Mouse (Mus musculus) retina, embryonic 14.5 days (tissue): ENCODE measurements around the gene Ccdc57.
"Not testable (repeated sequence)": the region's sequence is repeated elsewhere in the genome, so short reads cannot be mapped to it uniquely, and the experiment has no call there.

ENCODE experiments used
- DNase-seq: peaks from one replicate; pipeline ENCODE4 v3.0.0-alpha.2; 2015; ENCODE audit warnings: low spot score

Ccdc57 gene

DNA sequence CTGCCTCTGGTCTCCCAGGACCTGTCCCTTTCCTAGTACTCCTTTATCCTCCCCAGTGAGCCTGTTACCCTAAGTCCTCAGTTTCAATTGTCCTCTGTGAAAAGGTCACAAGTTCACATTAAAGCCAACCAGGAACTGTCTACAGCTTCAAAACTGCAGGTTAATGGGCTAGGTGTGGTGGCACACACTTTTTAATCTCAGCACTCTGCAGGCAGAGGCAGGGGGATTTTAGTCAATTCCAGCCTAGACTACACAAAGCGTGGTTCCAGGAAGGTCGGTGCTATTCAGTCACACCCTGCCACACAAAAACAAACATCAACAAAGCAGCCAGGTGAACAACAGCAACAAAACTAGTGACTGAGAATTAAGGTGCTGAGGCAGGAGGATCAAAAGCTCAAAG lies 81.1 kb downstream of the Ccdc57 start:
- DNase-seq = no peak

DNA sequence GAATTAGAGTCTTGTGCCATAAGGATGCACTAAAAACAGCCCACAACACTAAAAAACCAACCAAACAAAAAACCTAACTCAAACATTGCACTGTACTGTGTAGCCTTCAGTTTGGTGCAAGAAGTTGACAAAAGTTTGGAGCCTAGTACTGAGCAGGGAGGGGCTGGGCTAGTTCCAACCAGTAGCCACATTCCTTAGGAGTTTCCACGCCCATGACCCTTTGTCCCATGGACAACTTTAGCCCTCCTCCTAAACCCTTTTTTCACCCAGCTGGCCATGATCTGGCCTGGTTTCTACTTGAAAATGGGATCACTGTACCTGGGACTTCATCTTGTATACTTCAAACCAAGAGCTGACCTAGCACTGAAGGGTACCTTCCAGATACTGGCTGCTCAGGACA lies 81.5 kb downstream of the Ccdc57 start:
- DNase-seq = no peak

DNA sequence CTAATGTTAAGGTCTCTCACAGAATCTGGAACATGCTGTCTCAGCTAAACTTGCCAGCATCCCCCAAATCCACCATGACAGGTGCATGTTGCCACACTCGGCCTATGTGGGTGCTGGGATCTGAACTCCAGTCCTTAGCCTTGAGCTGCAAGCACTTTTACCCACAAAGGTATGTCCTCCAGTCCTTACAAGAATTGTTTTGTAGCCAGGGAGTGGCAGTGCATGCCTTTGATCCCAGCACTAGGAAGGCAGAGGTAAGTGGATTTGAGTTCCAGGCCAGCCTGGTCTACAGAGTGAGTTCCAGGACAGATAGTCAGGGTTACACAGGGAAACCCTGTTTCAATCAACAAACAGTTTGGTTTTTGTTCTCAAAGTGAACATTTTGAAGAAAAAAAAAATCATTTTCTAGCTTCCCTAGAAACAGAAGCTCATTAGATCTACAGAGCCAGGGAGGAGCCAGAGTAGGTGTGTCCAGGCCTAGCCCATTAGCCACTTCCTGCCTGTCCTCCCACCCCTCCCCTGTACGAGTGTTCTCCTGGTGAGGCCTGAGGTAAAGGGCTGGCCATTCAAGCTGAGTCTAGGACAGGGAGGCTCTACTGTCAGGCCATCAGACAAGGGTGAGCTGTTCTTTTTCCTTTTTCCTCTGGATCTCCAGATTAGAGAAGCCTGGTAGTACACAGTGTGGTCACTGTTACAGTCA lies 82.2 kb downstream of the Ccdc57 start:
- no peak for DNase-seq

DNA sequence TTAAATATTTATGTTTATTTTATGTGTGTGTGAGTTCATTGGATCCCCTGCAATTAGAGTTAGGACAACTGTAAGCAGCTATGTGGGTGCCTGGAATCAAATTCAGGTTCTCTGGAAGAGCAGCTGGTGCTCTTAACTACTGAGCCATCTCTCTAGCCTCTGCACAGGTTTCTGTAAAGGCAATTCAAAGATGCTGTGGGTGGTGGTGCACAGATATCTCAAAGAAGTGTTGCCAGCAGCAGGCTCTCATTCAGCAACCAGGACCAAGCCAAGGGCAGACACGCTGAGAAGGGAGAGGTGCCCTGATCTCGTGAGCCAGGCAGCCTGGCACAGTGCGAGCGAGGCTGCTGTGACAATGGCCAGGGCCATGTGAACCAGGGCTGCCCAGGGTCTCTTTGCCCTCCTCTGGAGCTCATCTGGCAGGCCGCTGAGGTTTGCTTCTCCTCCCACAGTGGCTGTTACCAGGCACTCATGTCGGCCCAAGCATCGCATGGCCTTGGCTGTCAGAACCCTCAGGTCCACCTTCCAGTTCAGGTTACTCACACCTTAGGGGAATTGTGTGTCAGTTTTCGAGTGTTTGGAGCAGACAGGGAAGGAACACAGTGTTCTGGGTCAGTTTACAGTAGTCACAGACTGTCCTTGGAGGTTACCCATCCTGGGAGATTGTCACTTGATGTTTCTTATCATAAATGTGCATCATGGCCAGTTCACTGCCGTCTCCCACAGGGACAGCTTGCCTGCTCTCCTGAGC lies 85.8 kb downstream of the Ccdc57 start:
- no peak for DNase-seq

DNA sequence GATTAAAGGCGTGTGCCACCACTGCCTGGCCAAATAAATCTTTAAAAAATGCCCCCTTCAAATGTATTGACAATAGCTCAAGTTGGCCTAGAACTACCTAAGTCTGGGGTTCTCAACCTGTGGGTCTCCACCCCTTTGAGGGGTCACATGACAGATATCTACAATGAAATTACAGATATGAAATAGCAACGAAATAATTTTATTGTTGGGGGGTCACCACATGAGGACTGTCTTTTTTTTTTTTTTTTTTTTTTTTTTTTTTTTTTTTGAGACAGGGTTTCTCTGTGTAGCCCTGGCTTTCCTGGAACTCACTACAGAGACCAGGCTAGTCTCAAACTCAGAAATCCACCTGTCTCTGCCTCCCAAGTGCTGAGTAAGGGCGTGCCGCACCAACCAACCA lies 88.3 kb downstream of the Ccdc57 start:
- no peak for DNase-seq

DNA sequence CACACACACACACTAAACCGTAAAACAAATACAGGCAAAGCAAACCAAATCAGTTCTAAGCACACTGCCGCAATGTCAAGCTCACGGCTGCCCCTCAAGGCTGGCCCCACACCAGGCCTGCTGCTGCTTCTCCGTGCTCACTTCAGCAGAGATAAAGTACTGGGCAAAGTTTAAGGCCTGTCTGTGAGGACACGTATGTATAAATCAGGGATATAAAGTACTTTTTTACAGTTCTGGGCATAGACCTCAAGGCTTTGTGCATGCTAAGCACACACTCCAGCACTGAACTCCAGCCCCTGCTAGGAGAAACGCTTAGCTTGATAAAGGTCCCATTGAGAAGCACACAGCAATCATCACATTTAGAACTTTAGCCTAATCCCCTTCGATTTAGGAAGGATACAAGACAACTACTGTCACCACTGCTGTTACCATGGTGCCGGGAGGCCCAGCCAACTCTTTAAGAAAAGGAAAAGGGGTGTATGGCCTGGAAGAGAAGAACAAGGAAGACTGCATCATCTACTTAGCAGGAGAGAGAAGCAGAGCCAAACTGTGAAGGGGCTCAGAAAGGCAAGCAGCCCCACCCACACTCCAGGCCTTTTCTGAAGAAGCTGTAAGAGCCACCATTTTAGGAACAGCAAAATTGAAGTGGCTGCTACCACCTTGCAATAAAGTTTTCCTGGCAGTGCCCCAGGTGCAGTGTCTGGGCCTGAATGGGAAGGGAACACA lies 99.0 kb downstream of the Ccdc57 start:
- DNase-seq = peak; percentile 15

DNA sequence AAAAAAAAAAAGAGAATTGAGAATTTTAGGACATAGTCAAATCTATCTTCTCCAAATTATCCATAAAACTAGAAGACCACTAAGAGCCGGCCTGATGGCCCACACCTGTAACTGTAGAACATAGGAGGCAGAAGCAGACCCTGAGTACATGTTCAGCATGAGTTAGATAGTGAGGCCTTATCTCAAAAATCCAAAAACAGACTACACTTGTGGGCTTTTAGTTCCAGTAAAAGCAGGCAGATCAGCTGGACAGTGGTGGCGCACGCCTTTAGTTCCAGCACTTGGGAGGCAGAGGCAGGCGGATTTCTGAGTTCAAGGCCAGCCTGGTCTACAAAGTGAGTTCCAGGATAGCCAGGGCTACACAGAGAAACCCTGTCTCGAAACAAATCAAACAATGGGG lies 99.7 kb downstream of the Ccdc57 start:
- not testable (repeated sequence) for DNase-seq

DNA sequence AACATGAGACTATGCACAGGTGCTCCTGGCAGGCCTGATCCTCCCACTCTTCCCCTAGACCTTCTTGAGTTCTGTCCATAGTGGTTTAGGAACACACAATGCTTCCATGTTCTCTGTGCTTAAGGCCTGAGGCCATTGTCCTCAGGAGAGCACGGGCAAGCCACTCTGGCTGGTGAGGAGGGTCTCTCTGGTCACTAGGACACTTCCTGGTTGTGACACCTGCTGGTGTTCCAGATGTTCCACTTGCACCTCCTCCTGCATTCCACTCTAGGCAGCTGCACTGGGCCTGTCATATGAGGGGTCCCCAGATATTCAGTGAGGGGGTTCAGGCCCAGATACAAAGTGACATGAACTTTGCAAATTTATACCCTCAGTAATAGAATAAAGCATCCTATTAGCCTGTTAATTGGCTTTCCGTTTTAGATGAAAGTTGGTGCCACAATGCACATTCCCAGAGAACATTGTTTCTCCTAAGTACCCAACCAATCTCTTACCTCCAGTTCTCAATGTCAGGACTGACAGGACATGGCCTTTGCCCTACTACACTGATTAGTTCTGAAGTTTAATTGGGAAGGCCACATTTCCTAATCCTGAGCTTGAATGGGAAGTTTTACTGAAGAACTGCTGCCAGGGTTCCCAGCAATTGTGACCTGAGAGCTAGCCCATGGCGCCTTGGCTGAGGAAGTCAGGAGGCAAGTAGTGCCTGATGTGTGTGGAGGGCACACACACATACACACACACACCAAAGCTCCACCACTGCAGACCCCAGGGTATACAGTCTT lies 100.8 kb downstream of the Ccdc57 start:
- DNase-seq = no peak

DNA sequence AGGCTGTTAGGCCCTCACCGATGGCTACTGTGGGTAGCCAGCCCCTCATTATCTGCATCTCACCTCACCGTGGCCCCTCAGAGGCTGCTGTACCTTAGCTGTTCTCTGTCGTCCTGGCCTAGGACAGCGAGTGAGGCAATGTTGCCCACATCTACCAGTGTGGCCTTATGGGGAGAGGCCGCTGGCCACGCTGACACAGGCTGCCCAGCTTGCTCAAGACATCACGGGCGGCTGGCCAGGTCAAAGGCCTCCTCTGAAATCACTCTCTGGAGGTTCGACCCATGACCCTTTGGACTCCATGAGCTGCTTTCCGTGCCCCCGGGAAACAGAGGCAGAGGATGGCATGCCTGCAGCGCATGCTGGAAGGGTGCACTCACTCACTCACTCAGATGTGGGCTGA lies 102.0 kb downstream of the Ccdc57 start:
- DNase-seq = no peak

DNA sequence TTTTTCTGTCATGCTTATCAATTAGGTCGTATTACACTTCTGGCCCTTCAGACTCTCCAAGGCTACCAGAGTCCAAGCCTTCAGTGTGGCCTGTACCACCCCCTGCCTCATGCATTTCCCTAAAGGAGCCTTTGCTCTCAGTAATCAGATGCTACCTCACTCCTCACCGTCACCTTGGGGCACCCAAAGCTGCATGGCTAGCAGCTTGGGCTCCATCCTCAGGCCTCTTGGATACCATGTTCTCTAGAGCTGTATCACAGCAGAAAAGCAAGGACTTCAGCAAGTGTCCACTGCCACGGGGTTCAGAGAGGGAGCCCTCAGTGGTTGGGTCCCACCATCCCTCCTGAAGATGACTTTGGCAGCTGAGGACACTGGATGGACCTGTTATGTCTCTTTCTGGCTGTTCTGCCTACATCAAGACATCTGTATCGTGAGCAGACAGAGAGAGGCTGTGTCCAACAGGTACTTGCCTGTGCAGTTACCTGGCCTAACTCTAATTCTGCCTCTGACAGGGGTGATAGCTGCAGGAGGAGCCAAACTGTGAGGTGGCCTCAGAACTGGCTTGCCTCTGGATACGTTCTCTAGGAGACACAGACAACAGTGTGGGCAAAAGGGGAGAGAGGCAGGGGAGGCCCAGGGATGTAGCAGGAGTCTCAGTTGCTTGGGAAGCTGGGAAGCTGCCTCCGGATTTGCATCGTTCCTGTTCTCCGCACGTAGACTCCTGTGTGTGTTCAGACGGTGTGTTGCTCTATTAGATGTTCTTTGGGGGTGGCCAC lies 102.7 kb downstream of the Ccdc57 start:
- DNase-seq = no peak

DNA sequence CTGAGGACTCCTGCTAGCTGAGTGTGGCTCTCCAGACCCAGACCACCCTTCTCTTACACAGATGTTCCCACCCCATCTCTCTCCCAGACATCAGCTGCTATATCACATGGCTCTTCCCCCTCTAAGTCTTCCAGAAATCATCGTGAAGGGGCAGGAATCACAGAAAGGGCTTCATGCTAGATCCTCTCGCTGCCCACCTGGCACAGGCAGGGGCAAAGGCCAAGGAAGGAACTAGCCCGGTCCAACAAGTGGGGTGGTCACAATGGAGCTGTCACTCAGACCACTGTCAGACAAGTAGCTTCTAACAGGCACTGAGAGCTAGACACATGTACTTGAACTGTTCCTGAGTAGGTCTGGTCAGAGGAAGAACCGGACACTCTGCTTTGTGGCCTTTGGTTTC lies 104.3 kb downstream of the Ccdc57 start:
- no peak for DNase-seq

DNA sequence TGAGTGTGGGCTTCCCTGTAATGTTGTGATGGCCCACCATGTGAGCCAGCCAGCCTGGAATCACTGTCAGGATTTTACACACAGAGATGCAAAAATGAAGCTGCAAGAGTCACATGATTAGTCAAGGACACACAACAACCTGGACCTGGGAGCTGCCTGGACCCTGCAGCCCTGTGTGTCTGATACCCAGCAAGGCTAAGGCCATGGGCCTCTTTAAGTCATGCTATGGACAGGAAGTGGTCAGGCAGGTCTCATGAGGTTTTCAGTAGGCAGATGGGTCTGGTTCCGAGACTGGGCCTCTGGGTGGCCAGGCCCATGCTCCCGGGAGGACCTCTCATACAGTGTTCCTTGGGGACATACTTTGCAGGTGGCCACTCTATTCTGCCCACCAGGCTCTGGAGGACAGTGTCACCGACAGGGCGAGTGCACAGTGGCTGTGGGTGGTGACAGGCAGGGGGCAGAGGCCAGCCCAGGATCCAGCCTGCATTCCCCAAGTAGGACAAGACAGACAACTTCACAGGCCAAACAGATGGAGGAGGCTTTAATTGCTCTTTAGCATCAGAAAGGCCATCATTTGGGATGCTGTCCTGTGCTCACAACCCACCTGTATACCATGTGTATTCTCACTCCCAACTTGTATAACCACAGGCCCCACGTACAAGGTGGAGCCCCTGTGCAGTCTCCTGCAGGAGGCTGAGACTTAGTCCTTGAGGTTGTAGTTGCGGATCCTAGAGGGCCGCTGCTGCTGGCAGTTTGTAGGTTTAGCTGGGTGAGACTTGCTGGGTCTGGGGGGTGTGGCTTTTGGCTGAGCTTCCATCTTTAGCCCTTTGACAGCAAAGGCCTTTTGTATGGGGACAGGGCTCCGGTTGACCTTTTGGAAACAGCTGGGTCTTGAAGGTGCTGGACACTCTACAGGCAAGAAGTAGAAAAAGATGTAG lies 106.4 kb downstream of the Ccdc57 start:
- DNase-seq = no peak

DNA sequence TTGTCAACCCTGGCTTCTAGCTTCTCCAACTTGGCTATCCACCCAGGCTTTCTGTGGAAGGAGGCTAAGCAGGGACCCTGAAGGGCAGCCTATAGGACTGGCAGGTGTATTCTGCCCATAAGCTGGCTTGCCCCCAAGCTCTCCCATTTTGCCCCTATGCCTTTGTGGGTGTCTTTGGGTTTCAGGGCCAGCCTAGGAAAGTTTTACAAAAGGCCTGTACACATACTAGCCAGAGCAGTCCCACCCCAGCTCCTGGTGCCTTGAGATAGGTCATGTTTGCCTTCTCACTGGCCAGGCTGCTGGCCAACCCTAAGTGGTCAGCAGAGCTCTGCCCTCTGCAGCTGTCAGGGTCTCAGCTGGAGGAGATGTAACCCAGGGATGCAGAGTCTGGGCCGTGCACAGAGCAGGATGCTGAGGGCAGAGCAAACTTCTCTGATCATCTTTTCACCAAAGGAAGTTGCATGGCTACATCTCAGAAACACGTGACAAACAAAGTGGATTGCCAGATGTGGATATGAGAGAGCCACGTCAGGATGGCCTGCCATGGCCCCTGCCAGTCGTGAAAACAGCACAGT lies 107.3 kb downstream of the Ccdc57 start:
- DNase-seq = no peak

DNA sequence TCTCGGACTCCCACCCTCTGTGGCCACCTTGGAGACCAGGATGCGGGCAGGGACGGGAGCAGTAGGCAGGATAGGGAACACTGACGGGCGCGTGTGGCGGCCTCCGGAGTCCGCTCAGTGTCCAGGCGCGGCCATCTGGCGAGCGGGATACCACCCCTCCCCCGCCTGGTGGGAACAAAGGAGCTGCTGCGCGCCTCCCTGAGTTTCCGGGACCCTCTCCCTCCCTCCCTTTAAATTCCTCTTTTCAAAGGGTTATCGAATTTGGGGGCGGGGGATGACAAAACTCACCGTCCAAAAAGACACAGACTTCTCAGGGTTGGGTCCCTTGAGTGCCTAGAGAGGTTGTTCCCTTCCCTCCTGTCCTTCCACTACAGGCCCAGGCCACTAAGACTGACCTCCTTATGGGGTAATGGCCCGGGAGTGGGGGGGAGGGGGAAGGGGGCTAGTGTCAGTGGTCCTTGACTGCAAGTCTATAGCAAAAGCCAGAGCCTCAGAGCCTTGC lies 107.8 kb downstream of the Ccdc57 start:
- no peak for DNase-seq

DNA sequence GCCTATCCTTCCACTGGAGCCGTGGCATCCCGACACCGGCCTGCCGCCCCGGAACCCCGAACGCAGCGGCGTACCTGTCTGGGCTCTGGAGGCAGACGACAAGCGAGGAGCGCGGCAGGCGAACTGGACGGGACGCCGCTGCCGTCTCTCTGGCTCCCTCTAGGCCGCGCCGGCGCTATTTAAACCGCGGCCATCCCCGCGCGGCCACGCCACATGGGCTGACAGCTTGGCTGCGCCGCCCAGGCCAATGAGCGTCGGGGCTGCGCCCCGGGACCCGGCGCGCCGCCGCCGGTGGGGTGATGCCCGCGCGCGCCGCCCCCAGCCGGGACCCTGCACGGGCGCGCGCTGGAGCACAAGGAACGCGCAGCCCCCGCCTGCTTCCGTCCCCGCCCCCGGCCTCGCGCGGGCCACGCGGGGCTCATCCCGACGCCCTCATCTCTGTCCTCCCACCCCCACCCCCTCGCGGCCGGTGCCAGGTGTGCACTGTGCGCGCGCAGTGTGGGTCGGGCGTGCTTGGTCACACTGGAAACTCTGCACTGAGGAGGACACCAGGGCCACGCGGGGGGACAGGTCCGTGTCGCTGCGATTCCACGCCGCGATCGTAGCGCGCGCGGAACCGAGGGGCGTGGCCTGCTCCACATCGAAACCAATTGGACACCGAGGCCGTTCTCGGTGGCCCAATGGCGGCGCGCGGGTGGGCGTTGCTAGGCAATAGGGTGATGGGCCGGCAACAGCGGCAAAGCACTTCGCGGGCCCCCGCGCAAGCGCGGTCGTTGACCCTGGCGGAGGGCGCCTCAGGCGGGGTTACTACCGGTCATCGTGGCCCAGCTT lies 108.5 kb downstream of the Ccdc57 start, which contains the start of gene Fasn:
Gene Fasn, minus strand, starts transcription at position 592 of the 831 bp plus-strand sequence.
- DNase-seq = peak; percentile 98

DNA sequence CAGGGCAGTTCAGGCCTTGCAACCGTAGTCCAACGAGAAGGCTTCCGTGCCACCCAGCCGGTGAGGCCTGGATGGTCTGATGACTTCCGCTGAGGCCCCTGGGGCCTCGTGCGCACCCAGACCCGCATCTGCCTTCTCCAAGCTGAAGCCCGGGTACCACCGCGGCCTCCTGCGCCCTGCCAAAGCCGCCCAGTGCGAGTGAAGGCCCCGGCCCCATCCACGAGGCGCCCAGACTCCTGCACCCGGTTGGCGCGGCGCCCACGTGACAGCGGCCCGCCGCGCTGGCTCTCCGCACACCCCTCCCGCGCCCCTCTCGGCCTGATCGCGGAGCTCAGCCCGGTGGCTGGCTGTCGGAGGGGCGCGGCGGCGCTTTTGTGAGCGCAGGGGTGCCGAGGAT lies 109.1 kb downstream of the Ccdc57 start:
- DNase-seq = no peak

DNA sequence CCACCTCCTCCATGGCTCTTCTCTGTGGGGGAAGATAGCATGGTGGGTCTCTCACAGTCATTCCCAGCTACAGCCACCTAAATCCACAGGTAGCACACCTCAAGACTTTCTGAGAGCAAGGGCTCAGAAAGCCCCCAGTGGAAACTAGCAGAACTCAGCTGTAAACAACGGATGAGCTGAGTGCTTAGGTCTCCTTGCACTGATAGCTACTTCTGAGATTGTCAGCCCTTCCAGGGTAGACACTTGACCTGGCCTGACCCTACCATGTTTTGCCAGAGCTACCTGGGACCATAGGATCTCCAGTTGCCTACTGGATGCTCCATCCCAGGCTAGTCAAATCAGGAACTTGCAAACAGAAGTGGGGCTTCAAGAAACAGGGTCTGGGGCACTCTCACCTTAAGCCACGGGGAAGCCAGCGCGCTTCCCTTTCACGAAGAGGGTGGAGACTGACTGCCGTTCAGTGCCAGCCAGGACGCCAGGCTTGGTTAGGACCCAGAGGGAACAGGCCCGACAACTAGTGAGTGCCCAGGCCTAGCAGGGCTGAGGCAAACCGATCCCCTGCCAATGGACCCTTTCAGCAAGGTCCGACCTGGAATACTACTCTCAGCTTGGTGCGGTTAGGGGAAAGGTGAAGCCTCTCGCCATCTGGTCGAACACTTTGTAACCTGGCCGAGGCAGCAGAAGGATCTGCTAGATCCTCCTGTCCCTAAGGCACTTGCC lies 109.7 kb downstream of the Ccdc57 start:
- DNase-seq = peak; percentile 17

DNA sequence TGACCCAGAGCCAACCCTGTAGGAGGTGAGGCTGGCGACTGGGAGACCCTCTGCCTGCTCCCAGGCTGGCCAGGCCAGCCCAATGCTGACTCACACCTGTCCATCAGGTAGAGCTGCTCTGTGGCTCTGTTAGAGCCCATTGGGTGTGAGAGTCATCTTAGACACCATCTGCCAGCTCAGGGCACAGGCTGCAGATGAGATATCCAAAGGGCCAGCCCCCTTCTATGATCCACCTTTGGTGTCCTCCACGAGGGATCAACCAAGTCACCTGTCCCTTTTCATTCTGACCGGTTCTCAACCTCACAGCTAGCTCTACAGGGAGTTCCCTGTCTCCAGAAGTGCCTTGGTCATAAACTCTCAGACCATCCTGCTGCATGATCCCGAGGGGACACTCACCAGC lies 110.4 kb downstream of the Ccdc57 start:
- no peak for DNase-seq
